Mouse (Mus musculus) left cerebral cortex, adult 18-20 months (tissue): ENCODE measurements around the gene Plpp7. TPM values are rescaled to one million over a fixed set of nuclear protein-coding genes. Genes with fewer than 3 reads are reported as not detected.

ENCODE experiments used
- DNase-seq, 2 experiments: peaks; one replicate each; pipeline ENCODE4 v3.0.0; 2021 to 2022; ENCODE audit warnings: low spot score in 2 of 2, mixed read lengths in 1 of 2
- total RNA-seq, 2 experiments: library from RNA; stranded (reverse); gene quantifications; 2 replicates each; pipeline ENCODE4 v1.2.3; 2021

Plpp7 gene
- total RNA-seq, 2 experiments from 2014 or later, result 27.1 to 32.4 TPM

DNA sequence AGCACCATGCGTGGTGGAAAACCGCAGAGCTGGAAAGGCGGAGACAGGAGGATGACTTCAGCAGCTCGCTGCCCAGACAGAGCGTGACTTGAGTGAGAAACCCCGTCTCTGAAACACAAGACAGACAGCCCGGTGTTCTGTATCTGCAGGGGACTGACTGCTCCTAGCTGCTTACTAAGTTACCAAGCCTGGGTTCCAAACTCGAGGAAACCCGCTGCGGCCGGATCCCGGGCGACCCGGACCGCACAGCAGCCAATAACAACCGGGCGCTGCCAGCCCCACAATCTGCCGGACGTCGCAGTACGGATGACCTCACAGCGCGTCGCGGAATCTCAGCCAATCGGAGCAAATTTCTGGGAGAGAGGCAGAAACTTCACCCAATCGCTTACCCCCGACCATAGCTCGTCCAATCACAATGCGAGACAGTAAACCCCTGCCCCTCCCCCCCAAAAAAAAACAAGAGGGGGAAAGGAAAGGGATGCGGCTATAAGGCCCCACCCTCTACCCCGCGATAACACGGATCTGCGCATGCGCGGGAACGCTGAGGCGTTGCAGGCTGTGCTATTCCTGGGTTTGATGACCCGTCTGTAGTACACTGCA, 42.4 kb downstream of the Plpp7 start:
- DNase-seq, result peak; percentile 96 to 97

- DNase-seq, result no peak
Observed at GRCm38 (mm10) chr2:32139377-32139776, 44.0 kb downstream of the Plpp7 start.

- DNase-seq, result no peak
Observed at GRCm38 (mm10) chr2:32140498-32140934, 45.2 kb downstream of the Plpp7 start.

DNA sequence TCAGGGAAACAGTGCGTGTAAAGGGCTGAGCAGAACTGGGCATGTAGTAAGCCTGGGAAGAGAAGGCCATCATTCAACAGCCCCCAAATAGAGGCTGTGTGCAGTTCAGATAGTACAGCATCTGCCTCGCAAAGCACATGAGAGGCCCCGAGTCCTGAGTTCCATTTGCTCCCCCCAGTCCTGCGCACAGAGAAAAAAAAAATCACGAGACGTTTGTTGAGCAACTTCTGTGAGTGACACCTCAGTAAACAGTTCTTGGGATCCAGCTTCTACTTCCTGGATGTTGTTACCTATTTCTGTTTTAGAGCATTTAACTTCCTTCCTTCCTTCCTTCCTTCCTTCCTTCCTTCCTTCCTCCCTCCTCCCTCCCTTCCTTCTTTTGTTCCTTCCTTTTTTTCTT, 46.3 kb downstream of the Plpp7 start:
- DNase-seq, result no peak

GRCm38 (mm10) chr2:32142368-32142767, 47.0 kb downstream of the Plpp7 start:
- DNase-seq, result no peak

- DNase-seq, result no peak
Observed at GRCm38 (mm10) chr2:32144633-32145032, 49.3 kb downstream of the Plpp7 start.

DNA sequence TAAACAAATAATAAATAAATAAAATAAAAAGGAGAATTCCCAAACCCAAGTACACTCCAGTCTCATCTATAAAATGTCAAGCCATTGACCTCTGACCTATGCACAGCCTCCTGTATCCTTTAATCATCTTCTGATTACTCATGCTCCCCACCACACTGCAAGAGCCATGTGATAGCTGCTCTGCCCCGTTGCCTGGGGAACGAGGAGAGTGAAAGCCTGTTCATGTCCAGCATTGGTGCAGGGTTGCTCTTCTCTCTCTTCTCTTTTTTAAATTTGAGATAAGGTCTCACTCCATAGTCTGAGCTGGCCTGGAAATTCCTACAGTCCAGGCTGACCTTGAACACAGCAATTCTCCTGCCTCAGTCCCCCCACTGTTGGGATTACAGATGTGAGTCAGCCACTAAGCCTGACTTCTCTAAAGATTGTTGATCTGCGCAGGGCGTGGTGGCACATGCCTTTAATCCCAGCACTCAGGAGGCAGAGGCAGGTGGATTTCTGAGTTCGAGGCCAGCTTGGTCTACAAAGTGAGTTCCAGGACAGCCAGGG, 51.4 kb downstream of the Plpp7 start:
- no peak for DNase-seq

DNA sequence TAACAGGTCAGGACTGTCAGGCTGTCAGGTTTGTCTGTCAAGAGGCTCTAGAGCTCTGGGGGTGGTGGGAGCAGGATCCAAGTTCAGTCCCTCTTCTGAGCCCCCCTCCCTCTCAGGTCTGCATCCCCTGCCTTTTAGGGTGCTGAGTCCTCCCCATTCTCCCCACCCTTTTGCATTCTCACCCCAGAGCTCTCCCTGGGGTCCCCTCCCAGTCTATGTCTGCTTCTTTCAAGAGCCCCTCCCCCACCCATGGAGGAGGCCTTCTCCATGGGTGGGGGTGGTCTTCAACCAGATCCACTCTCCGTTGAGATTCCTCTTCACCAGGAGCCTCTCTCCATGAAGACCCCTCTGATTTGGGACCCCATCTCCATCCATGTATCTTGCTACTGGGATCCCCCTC, 54.8 kb downstream of the Plpp7 start:
- DNase-seq, result no peak

- no peak for DNase-seq
Observed at GRCm38 (mm10) chr2:32150562-32150923, 55.2 kb downstream of the Plpp7 start.

DNA sequence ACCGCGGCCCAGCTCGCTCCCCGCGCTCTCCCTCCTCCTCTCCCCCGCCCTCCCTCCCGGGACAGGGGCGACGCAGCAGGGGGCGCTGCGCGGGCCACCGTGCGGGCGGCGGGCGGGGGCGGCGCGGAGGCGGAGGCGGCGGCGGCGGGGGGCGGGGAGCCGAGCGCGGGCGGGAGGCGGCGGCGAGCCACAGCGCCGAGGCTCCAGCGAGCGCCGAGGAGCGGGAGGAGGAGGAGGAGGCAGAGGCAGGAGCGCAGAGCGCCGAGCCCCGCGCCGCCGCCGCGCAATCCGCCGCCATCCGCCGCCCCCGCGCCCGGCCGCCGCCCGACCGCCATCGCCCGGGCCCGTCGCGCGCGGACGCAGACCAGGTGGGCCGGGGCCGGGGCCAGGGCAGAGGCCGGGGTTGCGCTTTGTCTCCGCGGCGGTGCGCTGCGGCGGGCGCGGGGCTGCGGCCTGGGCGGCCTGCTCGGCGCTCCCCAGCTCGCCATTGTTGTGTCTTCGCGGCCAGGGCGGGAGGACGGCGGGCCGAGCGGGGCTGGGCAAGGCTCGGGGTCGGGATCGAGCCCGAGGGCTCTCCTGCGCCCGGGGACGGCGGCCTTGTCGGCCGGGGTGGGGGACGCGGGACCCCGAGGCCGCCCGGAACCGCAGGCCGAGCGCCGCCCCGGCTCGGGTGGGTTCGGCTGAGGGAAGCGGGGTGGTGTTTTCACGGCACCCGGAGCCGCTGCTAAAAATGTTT, 55.8 kb downstream of the Plpp7 start, which contains the start of gene Prrc2b:
Gene Prrc2b (plus strand): TSS at position 159 of the 736 bp plus-strand sequence.
- DNase-seq, result peak; percentile 36 to 56

- no peak for DNase-seq
Observed at GRCm38 (mm10) chr2:32151660-32152366, 56.5 kb downstream of the Plpp7 start.

DNA sequence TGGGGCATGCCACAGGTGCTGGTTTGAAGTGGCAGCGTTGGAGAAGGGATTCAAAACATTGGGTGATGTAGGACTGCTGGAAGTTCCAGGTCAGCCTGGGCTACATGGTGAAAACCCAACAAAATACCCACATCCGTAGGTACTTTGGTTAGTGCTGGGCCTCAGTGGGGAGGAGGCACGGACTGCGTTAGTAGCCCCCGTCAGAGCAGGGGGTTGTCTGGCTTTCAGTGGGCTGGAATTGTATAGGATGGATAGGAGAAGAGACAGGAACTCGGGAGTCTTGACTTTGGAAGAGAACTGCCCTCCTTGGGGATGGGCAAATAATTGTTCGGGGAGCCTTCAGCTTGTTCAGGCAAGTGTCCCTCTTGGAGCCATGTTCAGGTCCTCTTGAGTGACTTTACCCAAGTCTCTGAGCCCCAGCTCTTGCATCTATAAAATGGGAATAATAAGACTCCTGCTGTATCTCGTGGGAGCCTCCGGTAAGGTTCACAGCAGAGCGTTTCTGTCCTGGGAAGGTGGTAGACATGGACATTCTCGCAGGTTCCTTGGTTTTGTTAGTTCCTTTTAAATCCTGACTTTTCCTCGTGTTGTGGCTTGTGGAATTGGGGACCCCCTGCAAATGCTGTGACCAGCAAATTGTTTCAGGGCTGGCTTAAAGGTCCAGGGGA, 57.2 kb downstream of the Plpp7 start:
- DNase-seq, result no peak

- DNase-seq, result no peak
Observed at GRCm38 (mm10) chr2:32153041-32153790, 57.9 kb downstream of the Plpp7 start.

GRCm38 (mm10) chr2:32153791-32154119, 58.4 kb downstream of the Plpp7 start:
- no peak for DNase-seq

DNA sequence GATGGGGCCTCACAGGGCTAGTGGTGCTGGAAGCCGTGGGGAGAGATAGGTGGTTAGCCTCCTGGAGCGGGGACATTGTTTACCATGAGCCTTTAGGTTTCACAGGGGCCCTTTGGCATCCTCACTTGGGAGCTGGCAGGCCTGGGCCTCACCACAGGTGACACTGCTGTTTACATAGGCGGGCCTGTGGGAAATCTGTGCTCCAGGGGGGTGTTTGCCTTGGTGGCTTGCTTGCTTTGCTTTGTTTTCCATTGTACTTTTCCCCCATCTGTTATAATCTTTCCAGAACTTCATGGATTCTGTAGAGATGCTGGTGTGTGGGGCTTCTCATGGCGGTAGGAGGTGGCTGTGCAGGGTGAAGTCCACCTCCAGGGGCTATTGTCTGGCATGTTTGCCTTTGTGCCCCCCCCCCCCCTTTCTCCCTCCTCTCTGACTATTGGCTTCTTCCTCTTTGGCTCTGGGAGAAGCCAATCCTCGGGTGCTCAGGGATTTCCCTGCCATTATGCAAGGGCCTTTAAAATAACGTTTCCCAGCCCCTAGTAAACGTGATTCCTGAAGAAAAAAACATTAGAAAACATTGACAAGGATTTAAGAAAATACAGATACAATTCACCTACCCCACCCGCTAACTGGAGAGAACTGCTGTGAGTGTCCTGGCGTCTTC, 59.1 kb downstream of the Plpp7 start:
- no peak for DNase-seq

DNA sequence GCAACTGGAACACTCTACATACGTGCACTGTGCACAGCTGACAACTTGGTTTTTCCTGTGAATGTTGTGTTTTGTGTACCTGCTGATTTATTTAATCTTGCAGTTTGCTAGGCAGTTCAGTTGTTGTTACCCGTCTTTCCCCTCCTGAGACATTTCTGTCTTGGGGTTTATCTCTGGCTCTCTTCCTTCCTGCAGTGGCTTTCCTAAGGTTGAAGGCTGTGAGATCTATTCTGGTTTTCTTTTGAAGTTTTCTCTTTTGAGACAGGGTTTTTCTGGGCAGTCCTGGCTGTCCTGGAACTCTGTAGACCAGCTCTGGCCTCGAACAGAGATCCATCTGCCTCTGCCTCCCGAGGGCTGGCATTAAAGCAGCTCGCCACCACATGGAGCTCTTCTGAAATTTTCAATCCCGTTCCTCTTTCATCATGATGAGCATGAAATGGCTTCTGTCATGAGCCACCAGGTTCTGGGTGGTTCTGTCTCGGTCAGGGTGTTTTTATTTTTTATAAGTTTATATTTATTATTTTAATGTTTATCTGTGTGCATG, 59.7 kb downstream of the Plpp7 start:
- no peak for DNase-seq

DNA sequence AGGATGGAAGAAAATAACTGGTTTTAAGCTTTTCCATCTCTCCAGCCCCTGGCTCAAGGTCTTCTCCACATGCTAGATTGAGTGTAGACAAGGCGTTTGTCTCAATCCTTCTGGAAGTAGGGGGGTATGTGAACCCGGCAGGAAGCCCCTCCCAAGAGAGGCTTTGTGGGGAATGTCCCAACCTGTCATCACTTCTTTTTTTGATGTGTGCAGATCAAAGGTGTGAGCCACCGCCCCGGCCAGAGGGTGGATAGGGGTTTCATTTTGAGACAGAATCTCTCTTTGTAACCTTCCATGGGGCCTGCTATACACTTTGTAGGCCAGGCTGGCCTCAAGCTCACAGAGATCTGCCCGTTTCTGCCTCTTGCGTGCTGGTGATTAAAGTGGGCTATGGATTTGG, 60.3 kb downstream of the Plpp7 start:
- no peak for DNase-seq

GRCm38 (mm10) chr2:32156645-32157044, 61.3 kb downstream of the Plpp7 start:
- no peak for DNase-seq

DNA sequence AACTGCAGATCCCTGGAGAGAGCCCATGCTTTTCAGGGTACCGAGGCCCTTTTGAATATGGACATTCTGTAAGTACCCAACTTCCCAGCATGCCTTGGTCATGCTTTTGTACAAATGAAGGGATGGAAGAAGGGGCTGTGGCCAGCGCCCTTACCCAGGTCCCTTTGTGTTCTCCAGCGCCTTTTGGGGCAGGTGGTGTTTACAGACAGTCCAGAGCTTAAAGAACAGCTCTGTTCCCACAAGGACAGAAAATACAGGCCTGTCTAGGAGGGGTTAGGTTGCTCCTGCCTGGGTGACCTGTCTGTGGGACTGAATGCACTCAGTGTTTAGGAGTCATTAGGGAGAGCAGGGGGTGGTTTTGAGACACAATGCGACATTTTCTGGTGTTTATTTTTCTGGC, 62.0 kb downstream of the Plpp7 start:
- no peak for DNase-seq

GRCm38 (mm10) chr2:32158616-32159239, 63.4 kb downstream of the Plpp7 start:
- no peak for DNase-seq
